Mouse (Mus musculus) urinary bladder, adult 2 months (tissue): ENCODE data around the gene Trappc12. TPM values are rescaled to one million over a fixed set of nuclear protein-coding genes. Genes with fewer than 3 reads are reported as not detected.

Experiments
- DNase-seq: peaks from one replicate; pipeline ENCODE4 v3.0.0; 2022; ENCODE audit warnings: low spot score
- polyA plus RNA-seq: library from polyadenylated mRNA; depleted of rRNA; stranded (reverse); fragments of >200 nt; gene quantifications from 2 replicates; pipeline ENCODE4 v1.2.3, GENCODE M21; 2012; rRNA removed

Gene Trappc12
- polyA plus RNA-seq, 1 experiment: 41.7 TPM

- DNase-seq: no peak
Observed at GRCm38 (mm10) chr12:28688996-28689395, 61.3 kb downstream of the Trappc12 start.

GRCm38 (mm10) chr12:28686199-28686879 lies 63.9 kb downstream of the Trappc12 start:
- no peak for DNase-seq

GRCm38 (mm10) chr12:28685771-28686170 lies 64.5 kb downstream of the Trappc12 start:
- DNase-seq: no peak

- DNase-seq: no peak
Observed at GRCm38 (mm10) chr12:28684674-28685073, 65.6 kb downstream of the Trappc12 start.

GRCm38 (mm10) chr12:28675925-28676209 lies 74.4 kb downstream of the Trappc12 start:
- DNase-seq: no peak

GRCm38 (mm10) chr12:28675121-28675924 lies 74.9 kb downstream of the Trappc12 start, which contains the start of gene Adi1:
Gene Adi1, plus strand, starts transcription at chr12:28675231.
- DNase-seq: peak; percentile 71

GRCm38 (mm10) chr12:28674038-28674720 lies 76.1 kb downstream of the Trappc12 start:
- no peak for DNase-seq

GRCm38 (mm10) chr12:28667287-28667686 lies 83.0 kb downstream of the Trappc12 start:
- no peak for DNase-seq

GRCm38 (mm10) chr12:28666734-28667133 lies 83.5 kb downstream of the Trappc12 start:
- DNase-seq: no peak

GRCm38 (mm10) chr12:28662628-28663027 lies 87.6 kb downstream of the Trappc12 start:
- DNase-seq: no peak

GRCm38 (mm10) chr12:28649141-28650110 lies 100.8 kb downstream of the Trappc12 start, which contains the start of gene Rnaseh1:
Gene Rnaseh1, plus strand, starts transcription at chr12:28649602.
- DNase-seq: peak; percentile 82

Other genes starting within 250 kb of the Trappc12 start
- not detected in 2 replicates for gene Dcdc2c, start 198.1 kb downstream of the Trappc12 start, polyA plus RNA-seq
- gene Allc, start 167.9 kb downstream of the Trappc12 start, polyA plus RNA-seq: not detected in 2 replicates
- 5.4 and 7.9 TPM in 2 replicates for gene Colec11, start 127.1 kb downstream of the Trappc12 start, polyA plus RNA-seq
- gene Rps7, start 114.5 kb downstream of the Trappc12 start, polyA plus RNA-seq: 842 and 930 TPM in 2 replicates
- 16.9 and 25.3 TPM in 2 replicates for gene Rnaseh1, start 100.9 kb downstream of the Trappc12 start, polyA plus RNA-seq
- 56.3 and 57.6 TPM in 2 replicates for gene Adi1, start 75.2 kb downstream of the Trappc12 start, polyA plus RNA-seq
- 15.2 and 16.9 TPM in 2 replicates for gene Eipr1, start 1.3 kb upstream of the Trappc12 start, polyA plus RNA-seq